Mouse (Mus musculus): ENCODE results near the gene Arid4b. TPM values are rescaled to one million over a fixed set of nuclear protein-coding genes. Genes with fewer than 3 reads are reported as not detected.
"Not testable (repeated sequence)": the region's sequence is repeated elsewhere in the genome, so short reads cannot be mapped to it uniquely, and the experiment has no call there.

The Arid4b gene
- polyA plus RNA-seq, 2 experiments = 5.2 to 11.7 TPM

DNA sequence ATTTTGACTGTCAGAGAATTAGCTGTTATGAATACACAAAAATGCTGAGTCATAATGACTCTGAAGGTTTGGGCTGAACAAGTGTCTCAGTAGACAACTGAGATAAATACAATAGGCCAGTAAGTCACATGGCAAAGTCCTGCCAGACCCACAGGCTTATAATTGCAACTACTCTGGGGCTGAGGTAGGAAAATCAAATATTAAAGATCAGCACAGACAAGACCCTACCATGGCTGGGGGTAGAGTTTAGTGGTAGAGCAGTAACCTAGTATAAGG, 29.0 kb upstream of the Arid4b start:
- H3K27me3 ChIP-seq (ENCODE audit: control insufficient read depth, insufficient read depth, low read length) = no peaks in the 10 kb centered on the region
- ATAC-seq (ENCODE audit: insufficient read depth) (peak; percentile 82), DNase-seq (ENCODE audit: low read depth in 3 of 3, low spot score in 3 of 3) (peak; percentile 84 to 86 (median 85))
- H3K4me1 ChIP-seq (replicated peaks; ENCODE audit: control insufficient read depth in 2 of 2, insufficient read depth in 2 of 2, low read length in 1 of 2) = peaks cover 44 to 49% of the 10 kb centered on the region in 2 experiments
- peaks cover under 1% of the 10 kb centered on the region for H3K36me3 ChIP-seq (replicated peaks; ENCODE audit: control insufficient read depth, insufficient read depth, low read depth)
- peak overlapping the region in 1 of 2 experiments; percentile 10; a peak in 1 of 4 replicates for H3K4me3 ChIP-seq (ENCODE audit: insufficient read depth in 1 of 2, low read depth in 2 of 2, low read length in 2 of 2)
- H3K9ac ChIP-seq (replicated peaks) = peak overlapping the region; percentile 66
- no peak for TF ChIP-seq CTCF (IDR thresholded peaks at IDR 0.05; ENCODE audit: low read depth)
- peak; percentile 82 for TF ChIP-seq EP300 (IDR thresholded peaks at IDR 0.05; ENCODE audit: low read depth)
- no peaks in the 10 kb centered on the region for H3K9me3 ChIP-seq (ENCODE audit: control insufficient read depth, low read length)
- peak overlapping the region; percentile 62 for H3K4me2 ChIP-seq (ENCODE audit: low read depth)
- peak overlapping the region; percentile 98 for H3K27ac ChIP-seq

DNA sequence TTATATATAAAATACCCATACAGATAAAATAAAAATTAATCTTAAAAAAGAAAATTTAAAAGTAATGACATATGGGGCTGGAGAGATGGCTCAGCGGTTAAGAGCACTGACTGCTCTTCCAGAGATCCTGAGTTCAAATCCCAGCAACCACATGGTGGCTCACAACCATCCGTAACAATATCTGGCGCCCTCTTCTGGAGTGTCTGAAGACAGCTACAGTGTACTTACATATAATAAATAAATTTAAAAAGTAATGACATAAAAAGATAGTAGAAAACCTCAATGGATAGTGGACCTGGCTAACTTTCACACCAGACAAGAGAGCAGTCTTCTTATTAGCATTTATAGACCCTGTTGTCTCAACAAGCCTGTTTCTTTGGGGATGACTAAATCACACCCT, 27.7 kb upstream of the Arid4b start:
- DNase-seq (ENCODE audit: low read depth in 3 of 3, low spot score in 3 of 3); H3K27me3 ChIP-seq (ENCODE audit: control insufficient read depth, insufficient read depth, low read length); H3K36me3 ChIP-seq (replicated peaks; ENCODE audit: control insufficient read depth, insufficient read depth, low read depth); H3K4me2 ChIP-seq (ENCODE audit: low read depth); H3K9me3 ChIP-seq (ENCODE audit: control insufficient read depth, low read length); ATAC-seq (ENCODE audit: insufficient read depth); H3K9ac ChIP-seq (replicated peaks); H3K4me3 ChIP-seq (ENCODE audit: insufficient read depth in 1 of 2, low read depth in 2 of 2, low read length in 2 of 2): not testable (repeated sequence)
- H3K4me1 ChIP-seq (replicated peaks; ENCODE audit: control insufficient read depth in 2 of 2, insufficient read depth in 2 of 2, low read length in 1 of 2) = peaks cover 41% of the 10 kb centered on the region in 2 experiments
- peak overlapping the region; percentile 98 for H3K27ac ChIP-seq
- 75% methylated on average over 3 of the region's 3 CpGs for WGBS (ENCODE audit: insufficient replicate concordance)
- 0 out of 2 replicates have a peak, but pooled peaks have one; percentile 16 for TF ChIP-seq CTCF (IDR thresholded peaks at IDR 0.05; ENCODE audit: low read depth)

DNA sequence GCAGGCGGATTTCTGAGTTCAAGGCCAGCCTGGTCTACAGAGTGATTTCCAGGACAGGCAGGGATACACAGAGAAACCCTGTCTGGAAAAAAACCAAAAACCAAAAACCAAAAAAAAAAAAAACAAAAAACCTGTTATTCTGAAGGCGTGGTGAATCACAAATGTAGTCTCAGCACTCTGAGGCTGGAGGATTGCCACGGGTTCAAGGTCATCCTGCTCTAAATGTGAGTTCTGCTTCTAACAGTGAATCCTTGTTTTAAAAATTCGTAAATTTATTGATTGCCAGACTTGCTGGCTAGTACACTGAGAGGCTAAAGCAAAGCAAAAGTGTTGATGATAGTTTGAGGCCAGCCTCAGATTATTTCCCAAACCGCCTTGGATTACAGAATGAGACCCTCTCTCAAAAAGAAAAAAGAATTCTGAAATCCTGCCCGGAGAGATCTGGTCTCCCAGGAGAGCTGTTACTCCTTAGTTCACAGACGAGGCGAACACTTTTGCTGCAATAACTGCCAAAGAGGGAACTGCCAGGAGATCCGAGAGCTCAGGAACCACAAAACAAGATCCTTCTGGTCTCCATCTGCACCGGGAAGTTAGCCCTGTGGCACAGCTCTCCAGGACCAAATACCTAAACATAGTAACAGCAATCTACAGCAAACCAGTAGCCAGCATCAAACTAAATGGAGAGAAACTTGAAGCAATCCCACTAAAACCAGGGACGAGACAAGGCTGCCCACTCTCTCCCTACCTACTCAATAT, 27.0 kb upstream of the Arid4b start:
- DNase-seq (ENCODE audit: low read depth in 3 of 3, low spot score in 3 of 3) (no peak), ATAC-seq (ENCODE audit: insufficient read depth) (no peak)
- TF ChIP-seq CTCF (IDR thresholded peaks at IDR 0.05; ENCODE audit: low read depth) = no peak
- no peak for TF ChIP-seq EP300 (IDR thresholded peaks at IDR 0.05; ENCODE audit: low read depth)
- H3K27ac ChIP-seq = no peak overlapping the region
- H3K9ac ChIP-seq (replicated peaks) = no peak overlapping the region
- H3K9me3 ChIP-seq (ENCODE audit: control insufficient read depth, low read length) = no peaks in the 10 kb centered on the region
- H3K4me2 ChIP-seq (ENCODE audit: low read depth) = no peak overlapping the region
- H3K4me3 ChIP-seq (ENCODE audit: insufficient read depth in 1 of 2, low read depth in 2 of 2, low read length in 2 of 2) = no peak overlapping the region
- peaks cover 39 to 40% of the 10 kb centered on the region in 2 experiments for H3K4me1 ChIP-seq (replicated peaks; ENCODE audit: control insufficient read depth in 2 of 2, insufficient read depth in 2 of 2, low read length in 1 of 2)
- H3K27me3 ChIP-seq (ENCODE audit: control insufficient read depth, insufficient read depth, low read length) = no peaks in the 10 kb centered on the region
- no peaks in the 10 kb centered on the region for H3K36me3 ChIP-seq (replicated peaks; ENCODE audit: control insufficient read depth, insufficient read depth, low read depth)
- WGBS (ENCODE audit: insufficient replicate concordance) = 81% methylated on average over 11 of the region's 11 CpGs

DNA sequence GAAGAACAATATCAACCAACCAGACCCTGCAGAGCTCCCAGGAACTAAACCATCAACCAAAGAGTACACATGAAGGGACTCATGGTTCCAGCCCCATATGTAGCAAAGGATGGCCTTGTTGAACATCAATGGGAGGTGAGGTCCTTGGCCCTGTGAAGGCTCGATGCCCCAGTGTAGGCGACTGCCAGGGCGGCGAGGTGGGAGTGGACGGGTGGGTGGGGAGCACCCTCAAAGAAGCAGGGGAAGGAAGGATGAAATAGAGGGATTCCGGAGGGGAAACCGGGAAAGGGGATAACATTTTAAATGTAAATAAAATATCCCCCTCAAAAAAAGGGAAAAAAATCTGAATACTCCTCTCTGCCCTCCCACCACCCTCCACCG, 24.1 kb upstream of the Arid4b start:
- Histone ChIP-seq H3K9me3 (ENCODE audit: control insufficient read depth, low read length) (no peaks in the 10 kb centered on the region), H3K9ac (replicated peaks) (peak overlapping the region; percentile 96), H3K27ac (peak overlapping the region; percentile 94), H3K36me3 (replicated peaks; ENCODE audit: control insufficient read depth, insufficient read depth, low read depth) (no peaks in the 10 kb centered on the region), H3K27me3 (ENCODE audit: control insufficient read depth, insufficient read depth, low read length) (no peaks in the 10 kb centered on the region), H3K4me2 (ENCODE audit: low read depth) (peak overlapping the region; percentile 81), H3K4me1 (replicated peaks; ENCODE audit: control insufficient read depth in 2 of 2, insufficient read depth in 2 of 2, low read length in 1 of 2) (peaks cover 20 to 22% of the 10 kb centered on the region in 2 experiments), H3K4me3 (ENCODE audit: insufficient read depth in 1 of 2, low read depth in 2 of 2, low read length in 2 of 2) (peak overlapping the region; percentile 75 to 82)
- WGBS (ENCODE audit: insufficient replicate concordance) = 2% methylated on average over 8 of the region's 8 CpGs
- TF ChIP-seq EP300 (IDR thresholded peaks at IDR 0.05; ENCODE audit: low read depth) (no peak), CTCF (IDR thresholded peaks at IDR 0.05; ENCODE audit: low read depth) (no peak)
- DNase-seq (ENCODE audit: low read depth in 3 of 3, low spot score in 3 of 3) = no peak
- peak; percentile 27; the same call in 1 of the 2 replicates for ATAC-seq (ENCODE audit: insufficient read depth)

DNA sequence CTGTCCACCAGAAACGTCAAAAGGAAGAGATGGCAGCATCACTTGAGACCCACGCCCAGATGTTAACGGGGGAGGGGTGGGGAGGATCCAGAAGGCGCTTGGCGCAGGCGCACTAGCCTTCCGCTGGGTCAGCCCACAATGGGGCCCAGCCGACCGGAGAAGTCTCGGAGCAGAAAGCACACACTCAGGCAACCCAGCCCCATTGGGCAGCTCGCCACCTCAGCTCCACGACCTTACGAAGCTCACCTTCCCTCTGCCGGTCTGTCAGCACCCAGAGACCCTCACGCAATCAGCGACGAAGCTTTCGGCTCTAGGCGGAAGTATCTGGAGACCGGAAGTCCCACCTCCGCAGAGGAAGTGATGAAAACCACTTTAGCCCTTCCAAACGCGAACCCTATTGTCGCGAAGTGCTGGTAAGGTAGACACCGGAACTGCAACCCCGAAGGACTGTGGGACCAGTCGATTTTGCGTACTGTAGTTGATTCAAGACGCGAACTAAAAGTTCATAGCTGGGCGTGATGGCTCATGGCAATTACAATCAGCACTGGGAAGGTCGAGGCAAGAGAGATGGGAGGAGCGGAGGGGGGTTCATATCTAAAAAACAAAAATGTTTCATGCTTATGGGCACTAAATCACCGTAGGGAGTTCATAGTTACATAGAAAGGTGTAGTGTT, 23.6 kb upstream of the Arid4b start, which contains the start of gene Tbce:
Gene Tbce, minus strand, starts transcription at position 347 of the 674 bp plus-strand sequence.
- Histone ChIP-seq H3K9me3 (ENCODE audit: control insufficient read depth, low read length) (no peaks in the 10 kb centered on the region), H3K9ac (replicated peaks) (peak within 1 kb of the TSS; percentile 96), H3K4me3 (ENCODE audit: insufficient read depth in 1 of 2, low read depth in 2 of 2, low read length in 2 of 2) (peak within 1 kb of the TSS; percentile 75 to 82), H3K27ac (peak within 1 kb of the TSS; percentile 94), H3K36me3 (replicated peaks; ENCODE audit: control insufficient read depth, insufficient read depth, low read depth) (no peaks in the 10 kb centered on the region), H3K4me1 (replicated peaks; ENCODE audit: control insufficient read depth in 2 of 2, insufficient read depth in 2 of 2, low read length in 1 of 2) (peaks cover 15 to 17% of the 10 kb centered on the region in 2 experiments), H3K27me3 (ENCODE audit: control insufficient read depth, insufficient read depth, low read length) (no peaks in the 10 kb centered on the region), H3K4me2 (ENCODE audit: low read depth) (peak within 1 kb of the TSS; percentile 81)
- TF ChIP-seq CTCF (IDR thresholded peaks at IDR 0.05; ENCODE audit: low read depth) (peak; percentile 44), EP300 (IDR thresholded peaks at IDR 0.05; ENCODE audit: low read depth) (no peak)
- under 1% methylated on average over 35 of the region's 35 CpGs for WGBS (ENCODE audit: insufficient replicate concordance)
- DNase-seq (ENCODE audit: low read depth in 3 of 3, low spot score in 3 of 3) = peak; percentile 81 to 88 (median 83)
- ATAC-seq (ENCODE audit: insufficient read depth) = peak; percentile 93
